Mouse (Mus musculus): ENCODE measurements around the gene Cilp.

- TF ChIP-seq CTCF (IDR thresholded peaks at IDR 0.05; ENCODE audit: borderline replicate concordance, insufficient read depth, low read length) (no peak), POLR2A (IDR thresholded peaks at IDR 0.05; ENCODE audit: low read depth, low read length) (no peak)
Observed at GRCm38 (mm10) chr9:65239731-65240130, 25.2 kb upstream of the Cilp start.

All from embryonic fibroblast, embryonic 13.5 days (primary cell).